26 mouse cellular contexts compared by ENCODE assay signal in genomic region chr15:32296523-32296922, GRCm38 (mm10). TPM values are rescaled to one million over a fixed set of nuclear protein-coding genes. Genes with fewer than 3 reads are reported as not detected.
DNase-seq lines count a peak whose midpoint lies in the region; ATAC-seq and TF ChIP-seq lines count a peak whose summit lies in the region.
"Had no signal": no experiment of that assay in that cellular context is flagged by ENCODE, and none has a peak within 500 bp of the region (broad histone marks: within the 10 kb centered on the region; RNA-seq: fewer than 3 reads in every experiment).

No protein-coding gene starts in this region.

- H3K4me3 ChIP-seq in midbrain, embryonic 11.5 days (ENCODE audit: low read depth, low read length): no peak overlapping the region
- H3K4me3 ChIP-seq in midbrain, embryonic 13.5 days (replicated peaks): no peak overlapping the region
- H3K4me3 ChIP-seq: embryonic facial prominence, embryonic 12.5 days; embryonic facial prominence, embryonic 15.5 days; gastrocnemius, adult 2 months; heart, adult 2 months; heart, embryonic 10.5 days; heart, embryonic 13.5 days; hindbrain, embryonic 12.5 days; hindbrain, embryonic 15.5 days had no signal

- TF ChIP-seq POLR2A in brain, embryonic 14.5 days (IDR thresholded peaks at IDR 0.05; ENCODE audit: borderline replicate concordance, extremely low read depth, insufficient read depth, insufficient read length, poor library complexity, severe bottlenecking): no peak

- ATAC-seq in midbrain, embryonic 11.5 days (ENCODE audit: low FRiP score): no peak
- no peak for ATAC-seq in midbrain, embryonic 13.5 days
- ATAC-seq: CD4-positive, CD25-positive, alpha-beta regulatory T cell, adult 4 months; forebrain, embryonic 14.5 days; forebrain, postnatal 0 days; intestine, postnatal 0 days had no signal

- H3K4me2 ChIP-seq in midbrain, embryonic 11.5 days: no peak overlapping the region
- H3K4me2 ChIP-seq in midbrain, embryonic 13.5 days (replicated peaks): no peak overlapping the region
- H3K4me2 ChIP-seq: embryonic facial prominence, embryonic 12.5 days; embryonic facial prominence, embryonic 15.5 days; heart, embryonic 13.5 days; hindbrain, embryonic 12.5 days; hindbrain, embryonic 15.5 days had no signal

- TF ChIP-seq CTCF in brain, embryonic 14.5 days (IDR thresholded peaks at IDR 0.05; ENCODE audit: borderline replicate concordance, extremely low read depth, insufficient read depth, insufficient read length): no peak

- H3K36me3 ChIP-seq in midbrain, embryonic 11.5 days (ENCODE audit: control insufficient read depth, insufficient read depth, low read length): no peaks in the 10 kb centered on the region
- no peaks in the 10 kb centered on the region for H3K36me3 ChIP-seq in midbrain, embryonic 13.5 days
- H3K36me3 ChIP-seq: embryonic facial prominence, embryonic 12.5 days; embryonic facial prominence, embryonic 15.5 days; heart, embryonic 10.5 days; heart, embryonic 13.5 days; hindbrain, embryonic 12.5 days; hindbrain, embryonic 15.5 days had no signal

- H3K27me3 ChIP-seq in midbrain, embryonic 11.5 days (ENCODE audit: control insufficient read depth, insufficient read depth, low read length): no peaks in the 10 kb centered on the region
- no peaks in the 10 kb centered on the region for H3K27me3 ChIP-seq in midbrain, embryonic 13.5 days
- H3K27me3 ChIP-seq: embryonic facial prominence, embryonic 12.5 days; embryonic facial prominence, embryonic 15.5 days; heart, embryonic 13.5 days; hindbrain, embryonic 12.5 days; hindbrain, embryonic 15.5 days had no signal

- DNase-seq in adrenal gland, postnatal 14 days: peak; percentile 6
- DNase-seq in adrenal gland, adult 2 months: no peak
- DNase-seq in midbrain, embryonic 11.5 days (ENCODE audit: low spot score, missing footprints): peak; percentile 70
- DNase-seq in brain, embryonic 14.5 days (ENCODE audit: low read depth): peak; percentile 23
- no peak for DNase-seq in lung, postnatal 14 days
- DNase-seq: cerebellum, adult 11 months; cerebellum, adult 2 months; cerebellum, adult 9-11 months; cerebellum, postnatal 25 days; forebrain, postnatal 0 days; gastrocnemius, adult 2 months; gastrocnemius, postnatal 14 days; heart, adult 2 months had no signal

- H3K27ac ChIP-seq in midbrain, embryonic 11.5 days (ENCODE audit: low read depth, low read length): no peak overlapping the region
- no peak overlapping the region for H3K27ac ChIP-seq in midbrain, embryonic 13.5 days
- H3K27ac ChIP-seq: embryonic facial prominence, embryonic 12.5 days; embryonic facial prominence, embryonic 15.5 days; gastrocnemius, adult 2 months; heart, adult 2 months; heart, embryonic 10.5 days; heart, embryonic 13.5 days; hindbrain, embryonic 12.5 days; hindbrain, embryonic 15.5 days had no signal

- H3K9me3 ChIP-seq in midbrain, embryonic 11.5 days (ENCODE audit: control insufficient read depth, low read length): no peaks in the 10 kb centered on the region
- no peaks in the 10 kb centered on the region for H3K9me3 ChIP-seq in midbrain, embryonic 13.5 days
- H3K9me3 ChIP-seq: embryonic facial prominence, embryonic 12.5 days; embryonic facial prominence, embryonic 15.5 days; heart, embryonic 10.5 days; heart, embryonic 13.5 days; hindbrain, embryonic 12.5 days; hindbrain, embryonic 15.5 days had no signal

- no peaks in the 10 kb centered on the region for H3K4me1 ChIP-seq in midbrain, embryonic 11.5 days (ENCODE audit: control insufficient read depth, insufficient read depth, low read length)
- H3K4me1 ChIP-seq in midbrain, embryonic 13.5 days (replicated peaks): peaks cover 6% of the 10 kb centered on the region; the same call in 1 of the 2 replicates
- H3K4me1 ChIP-seq: embryonic facial prominence, embryonic 12.5 days; embryonic facial prominence, embryonic 15.5 days; heart, embryonic 10.5 days; heart, embryonic 13.5 days; hindbrain, embryonic 12.5 days; hindbrain, embryonic 15.5 days had no signal

- WGBS in midbrain, embryonic 11.5 days: 39% methylated on average over 6 of the region's 6 CpGs
- WGBS in midbrain, embryonic 13.5 days: 36% methylated on average over 6 of the region's 6 CpGs

- H3K9ac ChIP-seq in midbrain, embryonic 11.5 days (ENCODE audit: low read length): no peak overlapping the region
- H3K9ac ChIP-seq in midbrain, embryonic 13.5 days (replicated peaks): no peak overlapping the region
- H3K9ac ChIP-seq: embryonic facial prominence, embryonic 12.5 days; embryonic facial prominence, embryonic 15.5 days; forebrain, postnatal 0 days; heart, embryonic 13.5 days; hindbrain, embryonic 12.5 days; hindbrain, embryonic 15.5 days had no signal

RNA-seq across cellular contexts. Expression of gene Sema5a, which starts 51.9 kb away (rescaled TPM):
- 23.0 and 26.1 TPM in 2 replicates for total RNA-seq in adrenal gland, postnatal 14 days (2021)
- total RNA-seq in adrenal gland, adult 2 months (2021): 10 to 100 TPM; 12.5 to 14.4 TPM
- 9.5 and 11.6 TPM in 2 replicates for polyA plus RNA-seq in adrenal gland, adult 2 months (2012; rRNA removed)
- polyA plus RNA-seq in midbrain, embryonic 11.5 days (2014; fragmentation: Nextera tagmentation; extraction: Ambion mirVana): 3.4 and 3.5 TPM in 2 replicates
- polyA plus RNA-seq in midbrain, embryonic 13.5 days (2015; fragmentation: Nextera tagmentation; extraction: Ambion mirVana): 5.4 and 8.9 TPM in 2 replicates
- polyA plus RNA-seq in brain, embryonic 14.5 days (2012; rRNA removed): 12.5 and 14.0 TPM in 2 replicates
- total RNA-seq: common myeloid progenitor, adult 5-6 weeks; hematopoietic stem cell, adult 5-6 weeks; MEL had no signal

Comparison
In these comparisons a context has a peak if more than half of its experiments do, and no peak if none do; other contexts are left out.
1. DNase-seq: peak in adrenal gland, postnatal 14 days (single experiment), midbrain, embryonic 11.5 days (single experiment) and brain, embryonic 14.5 days (single experiment); none in adrenal gland, adult 2 months (single experiment) and lung, postnatal 14 days (single experiment).